In the genomic region with DNA sequence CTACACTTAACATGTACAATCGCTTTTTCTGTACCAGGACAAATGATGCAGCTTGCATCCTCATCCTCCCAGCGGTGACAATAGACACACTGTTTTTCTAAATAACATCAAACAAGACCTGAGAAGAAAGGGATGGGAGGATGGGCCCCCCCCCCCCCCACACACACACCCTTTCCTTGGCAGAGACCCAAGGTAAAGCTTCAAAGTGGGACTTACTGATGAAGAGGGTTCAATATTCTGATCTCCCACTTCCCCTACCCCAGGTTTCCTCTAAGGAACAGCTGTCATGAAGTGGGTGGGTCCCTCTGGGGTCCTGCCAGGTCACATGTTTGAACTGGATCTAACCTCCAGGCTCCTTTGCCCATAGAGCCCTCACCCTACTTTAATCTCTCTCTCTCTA, we compare ENCODE assay signal across 22 mouse cellular contexts. TPM values are rescaled to one million over a fixed set of nuclear protein-coding genes. Genes with fewer than 3 reads are reported as not detected.
DNase-seq lines count a peak whose midpoint lies in the region; ATAC-seq and TF ChIP-seq lines count a peak whose summit lies in the region.
"Had no signal": no experiment of that assay in that cellular context is flagged by ENCODE, and none has a peak within 500 bp of the region (broad histone marks: within the 10 kb centered on the region; RNA-seq: fewer than 3 reads in every experiment).

No protein-coding gene starts in this region.

- H3K4me3 ChIP-seq in forebrain, embryonic 10.5 days, result 0 out of 2 replicates have a peak overlapping the region, but pooled peaks have one; percentile 1
- H3K4me3 ChIP-seq in forebrain, embryonic 13.5 days, result no peak overlapping the region
- no peak overlapping the region for H3K4me3 ChIP-seq in neural tube, embryonic 11.5 days (ENCODE audit: low read depth, low read length)
- H3K4me3 ChIP-seq in cortical plate, adult 2 months (ENCODE audit: insufficient read depth, low read length), result no peak overlapping the region
- no peak overlapping the region for H3K4me3 ChIP-seq in hindbrain, embryonic 11.5 days (ENCODE audit: low read depth, low read length)
- H3K4me3 ChIP-seq: gastrocnemius, adult 2 months; intestine, embryonic 15.5 days had no signal

- no peak for DNase-seq in forebrain, embryonic 10.5 days (ENCODE audit: extremely low spot score, low spot score)
- peak; percentile 7 for DNase-seq in neural tube, embryonic 11.5 days (ENCODE audit: low spot score)
- DNase-seq in neural tube, embryonic 10.5 days (ENCODE audit: extremely low spot score, low spot score), result no peak
- DNase-seq in left cerebral cortex, adult 18-20 months (ENCODE audit: low spot score in 2 of 2), result no peak
- DNase-seq in hindbrain, embryonic 11.5 days (ENCODE audit: low spot score), result no peak
- DNase-seq: adrenal gland, postnatal 14 days; B cell, adult 2 months; cerebellum, adult 11-12 months; cerebellum, adult 9-10 months; cerebellum, postnatal 25 days; gastrocnemius, adult 2 months; gastrocnemius, postnatal 36 days; heart, adult 11 months; heart, postnatal 10 days; heart, postnatal 4 days had no signal

- H3K27ac ChIP-seq in forebrain, embryonic 10.5 days, result no peak overlapping the region
- H3K27ac ChIP-seq in forebrain, embryonic 13.5 days, result no peak overlapping the region
- H3K27ac ChIP-seq in neural tube, embryonic 11.5 days (ENCODE audit: low read depth, low read length), result no peak overlapping the region
- peak overlapping the region; percentile 80 for H3K27ac ChIP-seq in cortical plate, adult 2 months (ENCODE audit: insufficient read depth, low read length)
- H3K27ac ChIP-seq in hindbrain, embryonic 11.5 days (ENCODE audit: low read depth, low read length), result no peak overlapping the region
- H3K27ac ChIP-seq: embryonic facial prominence, embryonic 13.5 days; gastrocnemius, adult 2 months; heart, embryonic 10.5 days; hindbrain, embryonic 14.5 days; intestine, embryonic 15.5 days had no signal

- no peaks in the 10 kb centered on the region for H3K9me3 ChIP-seq in forebrain, embryonic 10.5 days
- no peaks in the 10 kb centered on the region for H3K9me3 ChIP-seq in forebrain, embryonic 13.5 days (replicated peaks)
- no peaks in the 10 kb centered on the region for H3K9me3 ChIP-seq in neural tube, embryonic 11.5 days (ENCODE audit: control insufficient read depth, low read length)
- no peaks in the 10 kb centered on the region for H3K9me3 ChIP-seq in hindbrain, embryonic 11.5 days (ENCODE audit: control insufficient read depth, low read length)
- H3K9me3 ChIP-seq: embryonic facial prominence, embryonic 13.5 days; heart, embryonic 10.5 days; intestine, embryonic 15.5 days had no signal

- WGBS in forebrain, embryonic 10.5 days, result 28% methylated on average over 2 of the region's 2 CpGs
- WGBS in forebrain, embryonic 13.5 days, result 17% methylated on average over 2 of the region's 2 CpGs
- 36% methylated on average over 2 of the region's 2 CpGs for WGBS in neural tube, embryonic 11.5 days
- WGBS in hindbrain, embryonic 11.5 days, result 38% methylated on average over 2 of the region's 2 CpGs

- no peak for TF ChIP-seq CTCF in cortical plate, adult 2 months (IDR thresholded peaks at IDR 0.05; ENCODE audit: extremely low read depth, insufficient read depth, low read length)

- no peak for TF ChIP-seq POLR2A in cortical plate, adult 2 months (IDR thresholded peaks at IDR 0.05; ENCODE audit: extremely low read depth, insufficient read depth, low read length)

- H3K36me3 ChIP-seq in forebrain, embryonic 10.5 days (replicated peaks), result no peaks in the 10 kb centered on the region
- no peaks in the 10 kb centered on the region for H3K36me3 ChIP-seq in forebrain, embryonic 13.5 days (ENCODE audit: poor library complexity, severe bottlenecking)
- no peaks in the 10 kb centered on the region for H3K36me3 ChIP-seq in neural tube, embryonic 11.5 days (ENCODE audit: control insufficient read depth, insufficient read depth, low read length)
- no peaks in the 10 kb centered on the region for H3K36me3 ChIP-seq in hindbrain, embryonic 11.5 days (ENCODE audit: control insufficient read depth, insufficient read depth, low read length)
- H3K36me3 ChIP-seq: embryonic facial prominence, embryonic 13.5 days; heart, embryonic 10.5 days; intestine, embryonic 15.5 days had no signal

- H3K4me1 ChIP-seq in forebrain, embryonic 10.5 days, result peaks cover 61% of the 10 kb centered on the region
- peaks cover 29% of the 10 kb centered on the region for H3K4me1 ChIP-seq in forebrain, embryonic 13.5 days
- H3K4me1 ChIP-seq in neural tube, embryonic 11.5 days (ENCODE audit: control insufficient read depth, insufficient read depth, low read length), result peaks cover 25% of the 10 kb centered on the region
- peaks cover 3% of the 10 kb centered on the region; the same call in 1 of the 2 replicates for H3K4me1 ChIP-seq in cortical plate, adult 2 months (ENCODE audit: control insufficient read depth, insufficient read depth, low read length)
- H3K4me1 ChIP-seq in hindbrain, embryonic 11.5 days (replicated peaks; ENCODE audit: control insufficient read depth, insufficient read depth, low read length), result peaks cover 26% of the 10 kb centered on the region

- ATAC-seq in forebrain, embryonic 13.5 days, result no peak
- no peak for ATAC-seq in neural tube, embryonic 11.5 days (ENCODE audit: insufficient read depth, low FRiP score, low TSS enrichment)
- ATAC-seq in hindbrain, embryonic 11.5 days (ENCODE audit: low FRiP score), result no peak
- ATAC-seq: activated CD4-positive, CD25-positive, alpha-beta regulatory T cell, adult 4 months; intestine, embryonic 15.5 days had no signal

- H3K9ac ChIP-seq in forebrain, embryonic 13.5 days, result no peak overlapping the region
- no peak overlapping the region for H3K9ac ChIP-seq in neural tube, embryonic 11.5 days (ENCODE audit: low read length)
- no peak overlapping the region for H3K9ac ChIP-seq in hindbrain, embryonic 11.5 days (ENCODE audit: low read depth, low read length)
- H3K9ac ChIP-seq: embryonic facial prominence, embryonic 13.5 days; hindbrain, embryonic 14.5 days; intestine, embryonic 15.5 days had no signal

- peaks cover 63% of the 10 kb centered on the region for H3K27me3 ChIP-seq in forebrain, embryonic 10.5 days (ENCODE audit: poor library complexity, severe bottlenecking)
- peaks cover 55% of the 10 kb centered on the region for H3K27me3 ChIP-seq in forebrain, embryonic 13.5 days
- peaks cover 34% of the 10 kb centered on the region for H3K27me3 ChIP-seq in neural tube, embryonic 11.5 days (ENCODE audit: control insufficient read depth, insufficient read depth, low read length)
- H3K27me3 ChIP-seq in hindbrain, embryonic 11.5 days (ENCODE audit: control insufficient read depth, insufficient read depth, low read length), result peaks cover 47% of the 10 kb centered on the region

- no peak overlapping the region for H3K4me2 ChIP-seq in forebrain, embryonic 13.5 days
- H3K4me2 ChIP-seq in neural tube, embryonic 11.5 days (ENCODE audit: low read depth), result no peak overlapping the region
- H3K4me2 ChIP-seq in hindbrain, embryonic 11.5 days (replicated peaks; ENCODE audit: low read depth, low read length), result no peak overlapping the region
- H3K4me2 ChIP-seq: embryonic facial prominence, embryonic 13.5 days; hindbrain, embryonic 14.5 days had no signal

RNA-seq across cellular contexts. Expression of a gene that starts 1.5 kb away (rescaled TPM):
- 11.4 and 11.6 TPM in 2 replicates for polyA plus RNA-seq in forebrain, embryonic 10.5 days (2016; fragmentation: Nextera tagmentation; extraction: Ambion mirVana)
- 3.5 and 3.9 TPM in 2 replicates for polyA plus RNA-seq in forebrain, embryonic 13.5 days (2015; fragmentation: Nextera tagmentation; extraction: Ambion mirVana)
- polyA plus RNA-seq in neural tube, embryonic 11.5 days (2014; fragmentation: Nextera tagmentation; extraction: Ambion mirVana), result 9.7 and 11.0 TPM in 2 replicates
- 89.5 and 95.2 TPM in 2 replicates for polyA plus RNA-seq in cortical plate, adult 2 months (2012; rRNA removed)
- total RNA-seq in left cerebral cortex, adult 18-20 months (2021), result 100 to 1,000 TPM; 103 to 109 TPM
- polyA plus RNA-seq in hindbrain, embryonic 11.5 days (2014; fragmentation: Nextera tagmentation; extraction: Ambion mirVana), result 5.7 and 9.1 TPM in 2 replicates

RNA-seq across cellular contexts. Expression of a gene that starts 32.2 kb away (rescaled TPM):
- 1.5 and 2.5 TPM in 2 replicates for polyA plus RNA-seq in forebrain, embryonic 10.5 days (2016; fragmentation: Nextera tagmentation; extraction: Ambion mirVana)
- polyA plus RNA-seq in forebrain, embryonic 13.5 days (2015; fragmentation: Nextera tagmentation; extraction: Ambion mirVana), result 3.2 and 3.5 TPM in 2 replicates
- 3.9 and 4.5 TPM in 2 replicates for polyA plus RNA-seq in neural tube, embryonic 11.5 days (2014; fragmentation: Nextera tagmentation; extraction: Ambion mirVana)
- polyA plus RNA-seq in cortical plate, adult 2 months (2012; rRNA removed), result 78.5 and 83.4 TPM in 2 replicates
- 100 to 1,000 TPM; 135 to 149 TPM for total RNA-seq in left cerebral cortex, adult 18-20 months (2021)
- polyA plus RNA-seq in hindbrain, embryonic 11.5 days (2014; fragmentation: Nextera tagmentation; extraction: Ambion mirVana), result 4.1 and 4.2 TPM in 2 replicates

RNA-seq across cellular contexts. Expression of a gene that starts 54.6 kb away (rescaled TPM):
- 17.0 and 21.7 TPM in 2 replicates for polyA plus RNA-seq in forebrain, embryonic 10.5 days (2016; fragmentation: Nextera tagmentation; extraction: Ambion mirVana)
- 12.8 and 17.3 TPM in 2 replicates for polyA plus RNA-seq in forebrain, embryonic 13.5 days (2015; fragmentation: Nextera tagmentation; extraction: Ambion mirVana)
- polyA plus RNA-seq in neural tube, embryonic 11.5 days (2014; fragmentation: Nextera tagmentation; extraction: Ambion mirVana), result 20.2 and 21.1 TPM in 2 replicates
- 59.9 and 65.5 TPM in 2 replicates for polyA plus RNA-seq in cortical plate, adult 2 months (2012; rRNA removed)
- total RNA-seq in left cerebral cortex, adult 18-20 months (2021), result 10 to 100 TPM; 54.7 to 57.2 TPM
- 11.8 and 14.8 TPM in 2 replicates for polyA plus RNA-seq in hindbrain, embryonic 11.5 days (2014; fragmentation: Nextera tagmentation; extraction: Ambion mirVana)

RNA-seq across cellular contexts. Expression of a gene that starts 55.1 kb away (rescaled TPM):
- polyA plus RNA-seq in forebrain, embryonic 10.5 days (2016; fragmentation: Nextera tagmentation; extraction: Ambion mirVana), result 0.91 and 1.1 TPM in 2 replicates
- polyA plus RNA-seq in forebrain, embryonic 13.5 days (2015; fragmentation: Nextera tagmentation; extraction: Ambion mirVana), result 5.6 and 6.4 TPM in 2 replicates
- 2.5 and 2.6 TPM in 2 replicates for polyA plus RNA-seq in neural tube, embryonic 11.5 days (2014; fragmentation: Nextera tagmentation; extraction: Ambion mirVana)
- 141 and 146 TPM in 2 replicates for polyA plus RNA-seq in cortical plate, adult 2 months (2012; rRNA removed)
- 100 to 1,000 TPM; 246 to 287 TPM for total RNA-seq in left cerebral cortex, adult 18-20 months (2021)
- polyA plus RNA-seq in hindbrain, embryonic 11.5 days (2014; fragmentation: Nextera tagmentation; extraction: Ambion mirVana), result 1.9 and 2.2 TPM in 2 replicates
- polyA plus RNA-seq: activated CD4-positive, CD25-positive, alpha-beta regulatory T cell, adult 4 months had no signal

Comparison
In these comparisons a context has a peak if more than half of its experiments do, and no peak if none do; other contexts are left out.
1. RNA of a gene that starts 32.2 kb away (polyA plus RNA-seq): 78.5 to 83.4 TPM in cortical plate, adult 2 months; 3.9 to 4.5 TPM in neural tube, embryonic 11.5 days, 4.1 to 4.2 TPM in hindbrain, embryonic 11.5 days, 3.2 to 3.5 TPM in forebrain, embryonic 13.5 days and 1.5 to 2.5 TPM in forebrain, embryonic 10.5 days; every median in the first group is over 10 times any median in the second.